Mouse (Mus musculus) ES-Bruce4 (cell line): Measurements from ENCODE around the gene Zbed4.

ENCODE experiments used
- CTCF ChIP-seq: IDR thresholded peaks from one replicate; pipeline ENCODE4 v1.8.1; 2011; ENCODE audit warnings: low read depth, low read length
- POLR2A ChIP-seq: IDR thresholded peaks from one replicate; pipeline ENCODE4 v1.8.1; 2011; ENCODE audit warnings: low read length; ENCODE audit not compliant: insufficient read depth

DNA sequence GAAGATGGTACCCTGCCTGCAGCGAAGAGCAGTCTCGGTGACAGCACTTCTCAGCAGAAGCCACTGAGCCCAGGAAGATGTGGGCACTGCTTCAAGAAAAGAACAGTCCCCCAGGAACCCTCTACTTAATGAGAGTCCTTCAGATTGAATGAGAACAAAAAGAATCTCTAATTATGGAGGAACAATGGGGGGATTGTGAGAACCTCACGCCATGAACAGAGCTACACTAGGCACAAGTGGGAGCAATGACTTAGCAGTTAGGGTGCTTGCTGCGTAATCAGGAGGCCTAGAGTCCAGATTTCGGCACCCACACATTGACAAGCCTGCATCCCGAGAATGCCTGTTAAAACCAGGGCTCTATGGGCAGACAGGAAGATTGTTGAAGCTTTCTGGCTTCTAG is 10.1 kb upstream of the Zbed4 start:
- TF ChIP-seq POLR2A (no peak), CTCF (no peak)
